Mouse (Mus musculus): Measurements from ENCODE around the gene Etv2.

The Etv2 gene

DNA sequence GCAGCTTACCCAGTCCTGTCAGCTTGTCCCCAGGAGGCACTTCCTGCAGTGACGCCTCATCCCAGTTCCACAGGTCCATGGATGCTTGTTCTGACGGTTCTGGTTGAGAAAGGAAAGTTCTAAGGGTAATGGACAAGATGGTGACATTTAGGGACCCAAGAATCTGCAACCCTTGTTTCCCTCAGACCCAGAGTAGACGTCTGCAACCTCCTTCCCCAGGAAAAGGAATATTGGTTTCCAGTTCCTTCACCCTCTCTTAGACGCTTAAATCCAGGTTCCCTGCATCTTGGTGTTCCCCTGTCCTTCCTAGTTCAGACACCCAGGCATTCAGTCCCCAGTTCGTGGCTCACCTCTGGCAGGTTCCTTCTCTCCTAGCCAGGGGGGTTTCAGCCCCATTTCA is at the start of gene Etv2:
Gene Etv2, minus strand, starts transcription at position 101 of the 400 bp plus-strand sequence.
- DNase-seq (ENCODE audit: low spot score), result no peak

DNA sequence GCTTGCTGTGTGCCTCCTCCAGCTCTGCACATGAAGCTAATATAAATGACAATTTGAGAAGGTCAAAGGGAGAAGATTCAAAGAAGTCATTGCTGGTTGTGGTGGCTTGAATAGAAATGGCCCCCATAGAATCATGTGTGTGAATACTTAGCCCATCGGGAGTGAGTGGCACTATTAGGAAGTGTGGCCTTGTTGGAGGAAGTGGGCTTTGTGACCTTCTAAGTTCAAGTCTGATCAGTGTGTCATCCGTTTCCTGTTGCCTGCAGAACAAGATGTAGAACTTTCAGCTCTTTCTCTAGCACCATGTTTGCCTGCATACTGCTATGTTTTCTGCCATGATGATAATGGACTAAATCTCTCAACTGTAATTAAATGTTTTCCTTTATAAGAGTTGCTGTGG is 47.8 kb upstream of the Etv2 start:
- DNase-seq (ENCODE audit: low spot score), result no peak

DNA sequence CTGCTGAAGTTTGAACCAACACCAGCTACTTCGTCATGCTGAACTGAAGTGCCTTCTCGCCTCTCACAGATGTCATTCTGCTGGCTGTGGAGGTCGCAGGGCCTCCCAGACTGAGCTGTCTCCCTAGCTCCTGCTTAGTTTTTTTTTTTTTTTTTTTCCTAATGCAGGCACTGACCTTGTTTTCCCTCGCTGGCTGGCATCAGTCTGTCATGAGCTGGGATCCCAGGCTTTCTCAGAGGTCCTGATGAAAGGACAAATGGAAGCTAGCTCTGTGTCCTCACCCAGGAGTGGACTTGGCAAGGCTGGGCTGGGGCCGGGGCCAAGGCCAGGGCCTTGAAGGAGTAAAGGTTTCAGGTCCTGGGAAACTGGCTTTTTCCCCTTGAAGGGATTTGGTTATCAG is 46.2 kb upstream of the Etv2 start:
- no peak for DNase-seq (ENCODE audit: low spot score)

DNA sequence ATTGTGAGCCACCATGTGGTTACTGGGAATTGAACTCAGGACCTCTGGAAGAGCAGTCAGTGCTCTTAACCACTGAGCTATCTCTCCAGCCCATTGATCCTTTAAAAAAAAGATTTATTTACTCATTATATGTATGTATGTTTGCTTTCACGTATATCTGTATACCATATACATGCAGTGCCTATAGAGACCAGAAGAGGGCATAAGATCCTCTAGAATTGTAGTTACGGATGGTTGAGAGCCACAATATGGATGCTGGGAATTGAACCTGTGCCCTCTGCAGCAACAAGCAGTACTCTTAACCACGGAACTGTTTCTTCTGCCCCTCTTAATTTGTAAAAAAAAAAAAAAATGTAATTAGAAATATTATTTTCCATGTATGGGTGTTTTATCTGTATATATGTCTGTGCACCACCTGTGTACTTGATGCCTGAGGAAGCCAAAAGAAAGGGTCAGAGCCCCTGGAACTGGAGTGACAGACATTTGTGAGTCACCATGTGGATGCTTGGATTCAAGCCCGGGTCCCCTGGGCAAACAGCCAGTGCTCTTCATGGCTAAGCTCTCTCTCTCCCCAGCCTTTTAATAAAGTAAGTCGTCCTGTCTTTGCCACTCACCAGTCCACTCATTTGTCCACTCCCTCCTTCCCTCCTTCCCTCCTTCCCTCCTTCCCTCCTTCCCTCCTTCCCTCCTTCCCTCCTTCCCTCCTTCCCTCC is 42.8 kb upstream of the Etv2 start:
- peak; percentile 7 for DNase-seq (ENCODE audit: low spot score)

DNA sequence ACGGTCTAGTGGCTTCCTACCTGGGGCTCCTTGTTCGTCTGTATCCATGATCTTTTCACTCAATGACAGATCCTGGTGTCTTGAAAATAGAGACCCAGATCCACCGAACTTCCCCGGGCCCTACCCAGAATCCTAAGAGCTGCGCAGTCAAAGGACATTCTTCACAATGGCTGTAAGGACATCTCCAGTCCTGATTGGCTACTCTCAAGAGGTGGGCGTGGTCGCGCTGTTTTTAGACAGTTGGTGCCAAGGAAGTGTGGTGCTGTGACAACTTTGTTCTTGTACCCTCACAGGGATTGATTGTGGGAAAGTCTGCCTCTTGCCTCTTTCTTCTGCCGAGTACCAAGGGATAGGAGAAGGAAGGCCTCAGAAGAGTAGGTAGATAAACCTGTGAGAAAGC is 35.8 kb upstream of the Etv2 start, which contains the start of gene Pmis2:
Gene Pmis2, minus strand, starts transcription at position 126 of the 400 bp plus-strand sequence.
- no peak for DNase-seq (ENCODE audit: low spot score)

DNA sequence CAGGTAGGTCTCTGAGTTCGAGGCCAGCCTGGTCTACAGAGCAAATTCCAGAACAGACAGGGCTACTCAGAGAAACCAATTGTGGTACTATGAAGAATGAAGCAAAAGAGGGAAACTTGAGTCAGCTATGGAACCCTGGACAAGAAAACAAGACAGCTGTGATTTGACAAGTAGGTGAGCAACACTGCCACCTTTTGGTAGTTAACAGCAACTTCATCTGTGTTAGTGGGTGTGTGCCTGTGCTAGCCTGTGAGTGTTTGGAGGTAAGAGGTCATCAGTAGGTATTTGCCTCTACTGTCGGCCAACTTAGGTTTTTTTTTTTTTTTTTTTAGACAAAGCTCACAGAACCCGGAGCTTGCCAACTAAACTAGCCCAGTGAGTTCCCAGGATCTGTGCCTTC is 33.6 kb upstream of the Etv2 start:
- DNase-seq (ENCODE audit: low spot score), result peak; percentile 48

DNA sequence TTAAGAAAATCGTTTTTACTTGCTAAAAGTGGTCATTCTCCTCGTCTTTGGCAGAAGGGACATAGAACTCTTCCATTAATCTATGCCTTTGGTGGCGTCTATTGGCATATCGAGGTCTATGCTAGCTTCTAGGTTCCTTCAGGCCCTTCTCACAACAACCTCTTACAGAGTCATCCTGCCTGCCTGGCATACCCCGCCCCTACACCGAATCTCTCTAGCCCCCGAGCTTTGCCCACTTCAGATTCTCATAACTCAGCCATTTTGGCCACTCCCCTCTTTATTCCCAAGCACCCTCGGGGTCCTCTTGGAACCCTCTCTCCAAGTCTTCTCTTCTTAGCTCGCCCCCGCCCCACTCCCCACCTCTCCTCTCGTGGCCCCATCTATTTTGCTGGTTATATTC is 29.7 kb upstream of the Etv2 start:
- DNase-seq (ENCODE audit: low spot score), result no peak

DNA sequence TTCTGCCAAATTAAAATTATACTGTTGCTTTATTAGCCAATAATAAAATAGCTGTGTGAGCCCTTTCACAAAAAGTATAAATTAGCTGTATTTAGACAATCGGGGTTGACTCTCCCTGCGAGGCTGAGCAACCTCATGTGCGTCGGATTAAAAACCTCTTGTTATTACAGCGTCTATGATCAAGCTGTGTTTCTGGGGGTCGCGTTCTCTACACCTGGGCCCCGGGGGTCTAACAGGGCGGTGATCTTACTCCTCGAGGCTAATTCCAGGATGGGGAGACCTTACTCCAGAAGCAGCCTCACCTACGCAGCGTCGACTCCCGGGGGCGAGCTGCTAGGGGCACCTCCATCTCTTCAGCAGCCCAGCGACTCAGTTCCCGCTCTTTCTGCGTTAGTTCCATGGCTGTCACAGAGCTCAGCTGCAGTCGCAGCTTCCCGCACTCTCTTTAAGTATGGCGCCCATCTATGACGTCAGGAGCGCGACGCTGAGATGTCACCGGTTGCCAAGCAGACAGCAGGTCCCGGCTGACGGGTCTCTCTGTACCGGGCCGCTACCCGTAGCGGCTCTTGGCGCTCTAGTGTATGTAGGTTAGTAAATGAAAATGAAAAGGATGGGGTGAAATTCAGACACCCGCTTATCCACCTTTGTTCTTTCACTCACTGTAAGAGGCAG is 29.0 kb upstream of the Etv2 start, which contains the start of gene Haus5:
Gene Haus5, minus strand, starts transcription at position 466 of the 672 bp plus-strand sequence.
- DNase-seq (ENCODE audit: low spot score), result peak; percentile 97

DNA sequence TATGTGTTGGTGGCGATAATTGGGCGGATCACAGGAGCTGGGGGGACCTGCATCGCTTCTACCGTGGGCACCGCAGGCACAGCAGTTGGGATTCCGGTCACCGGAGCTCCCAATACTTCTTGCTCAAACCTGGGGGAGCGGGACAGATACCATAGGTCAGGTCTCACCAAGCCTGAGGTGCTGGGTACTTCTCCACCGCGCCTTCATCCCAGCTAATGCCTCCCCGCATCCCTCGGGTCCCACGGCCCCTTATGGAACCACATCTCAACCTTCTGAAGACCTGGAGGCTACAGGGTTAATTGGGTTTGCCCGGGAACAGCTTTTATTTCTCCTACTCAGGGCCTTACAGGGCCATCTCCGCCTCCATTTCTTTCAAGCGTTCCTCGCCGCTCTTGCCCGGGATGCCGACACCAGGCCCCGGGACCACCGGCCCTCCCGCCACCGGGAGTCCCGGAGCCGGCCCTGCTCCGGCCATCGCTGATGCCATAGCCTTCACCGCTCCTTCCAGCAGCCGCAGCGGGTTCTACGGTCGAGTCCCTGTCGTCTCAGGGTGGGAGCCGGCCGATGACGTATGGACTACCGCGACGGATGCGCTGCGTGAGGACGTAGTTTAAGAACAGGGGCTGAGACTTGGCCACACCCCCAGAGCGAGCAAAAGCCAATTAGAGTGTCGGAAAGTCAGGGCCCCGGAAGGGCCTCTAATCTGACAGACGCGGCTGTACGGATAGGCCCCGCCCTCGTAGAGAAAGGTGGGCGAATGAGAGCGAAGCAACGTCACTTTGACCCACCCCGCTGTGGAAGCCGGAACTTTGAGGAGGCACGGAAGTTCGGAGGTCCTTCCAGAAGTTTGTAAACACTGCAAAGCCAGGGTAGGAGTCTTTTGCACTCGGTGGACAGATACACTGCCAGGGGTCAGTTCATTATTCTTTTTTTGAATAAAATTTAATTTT is 14.2 kb upstream of the Etv2 start, which contains the start of gene Rbm42:
Gene Rbm42, minus strand, starts transcription at position 727 of the 950 bp plus-strand sequence.
- peak; percentile 100 for DNase-seq (ENCODE audit: low spot score)

DNA sequence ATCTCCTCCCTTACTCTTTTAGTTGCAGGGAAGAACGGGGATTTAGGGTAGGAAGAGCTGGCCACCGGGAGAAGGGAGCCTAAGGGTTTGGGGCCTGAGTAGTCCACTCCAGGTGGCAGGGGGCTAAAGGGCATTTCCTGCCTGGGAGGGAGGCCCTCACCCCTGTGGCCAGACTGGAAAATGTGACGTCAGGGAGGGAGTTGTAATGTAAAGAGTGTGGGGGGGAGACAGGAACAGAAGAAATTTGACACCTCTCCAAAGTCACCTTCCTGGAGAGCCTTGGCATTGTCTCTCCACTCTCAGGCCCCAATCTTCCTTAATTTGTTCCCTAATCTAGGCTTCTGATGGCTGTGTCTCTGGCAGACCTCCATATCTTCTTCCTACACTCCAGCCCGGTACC is 3.4 kb upstream of the Etv2 start:
- peak; percentile 41 for DNase-seq (ENCODE audit: low spot score)

DNA sequence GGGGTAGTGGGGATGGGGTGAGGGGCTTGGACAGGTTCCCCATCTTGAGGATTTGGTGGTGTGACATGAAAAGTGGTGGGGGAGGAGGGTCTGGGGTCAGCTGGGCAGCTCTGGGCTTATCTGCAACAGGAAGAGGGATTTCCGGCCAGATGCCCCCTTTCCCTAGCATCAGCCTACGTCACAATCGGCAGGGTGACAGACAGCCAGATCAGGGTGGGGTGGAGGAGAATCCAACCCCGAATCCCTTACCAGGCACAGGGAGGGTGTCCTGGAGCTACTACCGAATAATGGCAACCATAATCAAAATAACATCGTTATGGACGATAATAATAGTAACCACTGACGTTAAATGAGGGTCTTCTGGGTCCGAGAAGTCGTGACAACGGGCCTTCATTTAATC is 743 bp upstream of the Etv2 start:
- no peak for DNase-seq (ENCODE audit: low spot score)

DNA sequence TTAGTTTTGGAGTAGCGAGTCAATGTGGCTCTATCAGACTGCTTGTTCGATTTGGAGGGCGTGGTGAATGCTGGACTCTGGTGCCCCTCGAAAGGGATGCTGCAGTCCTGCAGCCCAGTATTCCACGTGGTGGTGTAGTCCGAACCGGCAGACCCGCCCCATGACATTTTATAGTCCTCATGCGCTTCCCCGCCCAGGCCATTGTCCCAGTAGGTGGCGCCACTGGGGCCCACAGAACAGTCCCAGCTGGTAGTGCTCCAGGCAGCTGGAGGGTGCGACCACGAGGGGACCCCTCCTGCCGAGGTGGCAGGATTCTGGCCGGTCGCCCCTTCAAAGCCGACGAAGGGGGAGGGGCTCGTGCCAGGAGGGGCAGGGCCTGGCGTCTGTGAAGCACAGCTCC is 1.0 kb downstream of the Etv2 start:
- DNase-seq (ENCODE audit: low spot score), result peak; percentile 81

DNA sequence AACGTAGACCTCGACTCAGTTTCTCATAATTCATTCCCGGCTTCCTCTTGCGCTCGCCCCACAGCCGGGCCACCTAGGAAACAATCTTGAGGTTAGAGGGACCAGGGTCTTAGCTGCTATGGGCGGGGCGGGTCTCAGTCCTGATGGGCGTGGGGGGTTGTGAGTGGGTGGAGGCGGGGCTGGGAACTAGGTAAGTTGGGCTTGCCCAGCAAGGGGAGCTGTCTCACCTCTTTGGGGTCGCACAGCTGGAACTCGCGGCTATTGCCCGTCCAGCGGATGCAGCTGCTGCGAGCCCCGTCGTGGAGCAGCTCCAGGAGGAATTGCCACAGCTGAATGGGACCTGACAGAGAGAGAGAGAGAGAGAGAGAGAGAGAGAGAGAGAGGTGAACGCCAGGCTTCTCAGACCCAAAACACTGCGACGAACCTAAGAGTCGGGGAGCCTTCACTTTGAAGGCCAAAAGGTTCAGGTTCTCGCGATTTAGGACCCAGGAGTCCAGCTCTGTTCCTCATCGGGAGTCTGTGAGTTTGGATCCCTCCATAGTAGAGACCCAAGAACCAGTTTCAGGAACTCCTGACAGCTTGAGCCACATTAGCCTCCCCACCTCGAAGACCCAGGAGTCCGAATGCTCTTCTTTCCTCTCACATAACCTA is 1.8 kb downstream of the Etv2 start:
- DNase-seq (ENCODE audit: low spot score), result no peak

DNA sequence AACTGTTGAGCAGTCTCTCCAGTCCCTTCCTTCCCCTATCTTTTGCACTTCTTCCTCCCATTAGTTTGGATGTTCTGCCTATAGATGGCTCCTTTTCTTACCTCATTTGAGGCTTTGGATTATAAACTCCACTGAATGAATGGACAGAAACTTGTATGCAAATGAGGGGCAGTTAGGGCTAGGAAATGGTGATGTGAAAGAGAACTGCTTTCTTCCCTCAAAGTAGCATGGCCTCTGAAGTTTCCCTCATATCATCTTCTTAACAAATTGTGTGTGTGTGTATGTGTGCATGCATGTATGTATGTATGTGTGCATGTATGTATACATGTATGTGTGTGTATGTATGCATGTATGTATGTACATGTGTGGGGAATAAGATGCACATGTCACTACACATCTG is 6.6 kb downstream of the Etv2 start:
- DNase-seq (ENCODE audit: low spot score), result no peak

DNA sequence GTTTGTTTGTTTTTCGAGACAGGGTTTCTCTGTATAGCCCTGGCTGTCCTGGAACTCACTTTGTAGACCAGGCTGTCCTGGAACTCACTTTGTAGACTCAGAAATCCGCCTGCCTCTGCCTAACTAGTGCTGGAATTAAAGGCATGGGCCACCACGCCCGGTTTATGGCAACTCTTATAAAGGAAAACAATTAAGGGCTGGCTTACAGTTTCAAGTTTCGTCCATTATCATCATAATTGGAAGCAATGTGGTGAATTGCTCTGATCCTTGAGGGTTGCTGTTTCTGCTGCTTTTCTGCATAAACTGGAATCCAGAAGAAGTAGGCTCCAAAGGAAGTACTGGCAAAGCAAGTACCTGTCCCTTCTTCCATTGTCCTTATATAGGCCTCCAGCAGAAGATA is 9.0 kb downstream of the Etv2 start:
- DNase-seq (ENCODE audit: low spot score), result no peak

DNA sequence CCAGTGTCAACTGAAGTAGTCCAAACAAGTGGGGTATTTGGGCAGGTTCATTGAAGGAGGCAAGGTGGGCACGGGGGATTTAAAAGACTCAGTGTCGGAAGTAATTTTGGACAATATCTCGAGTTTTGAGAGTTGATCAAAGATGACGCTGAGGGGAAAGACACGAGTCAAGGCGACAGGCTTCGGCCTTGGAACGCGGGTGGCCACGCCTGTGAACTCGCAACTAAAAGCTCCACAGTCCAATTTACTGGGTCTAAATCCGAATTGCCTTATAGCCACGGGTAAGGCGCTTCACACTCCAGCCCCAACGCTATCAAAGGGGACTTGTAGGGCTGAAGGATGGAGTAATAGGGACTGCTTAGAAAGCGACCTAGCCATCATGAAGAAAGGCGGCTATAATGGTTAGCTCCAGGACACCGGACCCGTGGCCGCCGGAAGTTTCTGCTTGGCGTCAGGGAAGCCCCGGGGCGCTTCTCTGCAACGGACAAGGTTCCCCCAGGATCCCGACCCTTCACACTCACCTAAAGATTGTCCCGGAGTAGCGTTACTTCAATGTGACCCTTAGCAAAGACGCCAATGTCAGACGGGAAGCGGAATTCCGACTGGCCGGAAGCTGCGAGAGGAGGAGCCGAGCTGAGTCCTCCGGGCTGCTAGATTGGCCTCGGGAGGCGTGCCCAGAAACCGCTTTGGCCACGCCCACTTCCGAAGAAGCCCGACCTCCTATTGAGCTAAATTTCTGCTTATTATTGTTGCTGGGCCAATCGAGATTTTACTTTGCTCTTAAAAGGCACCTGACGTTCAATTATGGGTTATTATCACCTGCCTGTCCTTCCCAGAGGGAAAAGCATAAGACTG is 9.9 kb downstream of the Etv2 start, which contains the start of gene Cox6b1:
Gene Cox6b1, minus strand, starts transcription at position 622 of the 855 bp plus-strand sequence.
- DNase-seq (ENCODE audit: low spot score), result peak; percentile 94

DNA sequence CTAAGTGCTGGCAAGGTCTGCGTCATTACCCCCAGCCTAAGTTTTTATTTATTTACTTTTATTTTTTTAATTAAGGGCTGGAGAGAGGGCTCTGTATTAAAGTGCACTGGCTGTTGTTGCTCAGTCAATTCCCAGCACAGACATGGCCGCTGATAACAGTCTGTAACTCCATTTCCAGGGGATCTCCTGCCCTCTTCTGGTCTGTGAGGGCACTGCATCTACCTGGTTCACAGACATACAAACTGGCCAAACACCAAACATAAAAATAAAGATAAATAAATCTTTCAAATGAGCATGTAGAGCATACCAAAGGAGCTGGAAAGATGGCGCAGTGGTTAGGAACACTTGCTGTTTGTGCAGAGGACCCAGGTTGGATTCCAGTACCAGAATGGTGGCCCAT is 16.4 kb downstream of the Etv2 start:
- peak; percentile 39 for DNase-seq (ENCODE audit: low spot score)

DNA sequence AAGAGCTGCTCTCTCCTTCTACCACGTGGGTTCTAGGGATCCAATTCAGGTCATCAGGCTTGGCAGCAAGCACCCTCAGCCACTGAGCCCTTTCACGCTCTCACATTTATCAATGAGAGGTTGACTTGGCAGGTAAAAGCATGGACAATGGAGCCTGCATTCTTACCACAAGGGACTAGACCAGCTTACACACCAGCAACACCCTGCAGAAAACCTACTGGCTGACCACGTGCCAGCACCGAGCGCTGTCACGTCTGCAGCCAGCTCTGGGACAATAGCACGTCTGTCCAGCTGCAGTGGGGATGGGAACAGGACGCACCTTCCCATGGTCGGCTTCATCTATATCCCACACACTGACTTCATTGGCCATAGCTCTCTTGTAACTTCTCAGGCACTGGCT is 17.0 kb downstream of the Etv2 start:
- no peak for DNase-seq (ENCODE audit: low spot score)

DNA sequence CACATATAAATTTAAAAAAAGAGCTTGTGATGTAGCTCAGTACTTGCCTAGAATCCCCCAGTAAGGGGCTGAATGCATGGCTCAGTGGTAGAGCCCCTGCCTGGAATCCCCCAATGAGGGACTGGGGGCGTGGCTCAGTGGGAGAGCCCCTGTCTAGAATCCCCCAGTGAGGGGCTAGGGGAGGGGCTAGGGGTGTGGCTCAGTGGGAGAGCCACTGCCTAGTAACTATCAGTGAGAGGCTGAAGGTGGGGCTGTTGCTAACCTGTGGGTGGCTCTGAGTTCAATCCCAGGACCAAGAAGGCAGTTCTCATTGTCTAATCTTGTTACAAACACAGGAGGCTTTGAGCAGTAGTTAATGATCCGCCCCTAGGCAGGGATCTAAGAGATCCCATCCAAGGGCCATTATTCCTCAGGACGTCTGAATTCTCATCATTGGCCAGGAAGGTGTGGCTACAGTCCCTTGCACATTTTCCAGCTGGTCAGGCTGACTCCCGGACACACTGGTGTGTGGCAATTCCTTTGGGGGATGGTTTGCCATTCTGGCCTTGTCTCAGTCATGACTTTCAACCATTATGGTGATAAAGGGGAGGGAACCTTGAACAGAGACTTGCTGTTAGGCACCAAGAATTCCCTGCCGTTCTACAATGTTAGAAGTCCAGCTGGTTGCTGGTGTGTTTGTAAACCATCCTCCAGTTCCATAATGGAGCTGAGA is 20.4 kb downstream of the Etv2 start:
- DNase-seq (ENCODE audit: low spot score), result no peak

DNA sequence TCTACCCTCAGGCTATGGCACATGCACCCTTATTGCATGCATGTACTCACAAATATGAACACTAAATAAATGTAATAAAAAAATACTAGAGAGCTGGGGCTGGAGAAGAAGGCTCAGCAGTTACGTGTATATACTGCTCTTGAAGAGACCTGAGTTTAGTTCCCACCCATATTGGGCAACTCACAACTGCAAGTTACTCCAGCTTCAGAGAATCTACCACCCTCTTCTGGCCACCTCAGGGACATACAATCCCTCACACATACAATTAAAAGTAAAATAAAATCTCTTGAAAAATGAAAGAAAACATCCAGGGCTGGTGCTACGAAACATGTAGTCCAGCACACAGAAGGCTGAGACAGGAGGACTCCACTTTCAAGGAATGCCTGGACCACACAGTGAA is 21.2 kb downstream of the Etv2 start:
- no peak for DNase-seq (ENCODE audit: low spot score)

All from embryo, embryonic 10.5 days (tissue).